Mouse (Mus musculus) MEL (cell line): Measurements from ENCODE around the gene Usp54. TPM values are rescaled to one million over a fixed set of nuclear protein-coding genes. Genes with fewer than 3 reads are reported as not detected.

ENCODE experiments used
- DNase-seq: peaks from one replicate; pipeline ENCODE4 v3.0.0; 2011; ENCODE audit warnings: low read depth, low spot score
- H3K27ac ChIP-seq: 2 replicates; pipeline ENCODE4 v1.5.1; 2012; ENCODE audit warnings: low read depth, mild to moderate bottlenecking, control low read depth, low read length, moderate library complexity; ENCODE audit not compliant: control insufficient read depth
- H3K27me3 ChIP-seq, 2 experiments: fragments of 150-350 bp in 1 of 2; sonication (generic) in 1 of 2; 2 replicates each; pipeline ENCODE4 v1.6.1; 2012; ENCODE audit warnings: low read length in 2 of 2, mild to moderate bottlenecking in 2 of 2, improper control_type of control experiment in 1 of 2, moderate library complexity in 1 of 2; ENCODE audit not compliant: insufficient read depth in 2 of 2, control insufficient read depth in 1 of 2
- H3K36me3 ChIP-seq, 2 experiments: 2 replicates each; pipeline ENCODE4 v1.6.1; 2012 to 2014; ENCODE audit warnings: low read length in 2 of 2, improper control_type of control experiment in 1 of 2, inconsistent platforms in 1 of 2, mild to moderate bottlenecking in 1 of 2; ENCODE audit not compliant: insufficient read depth in 2 of 2, control insufficient read depth in 1 of 2
- H3K4me1 ChIP-seq, 2 experiments: fragments of 150-350 bp in 1 of 2; sonication (generic) in 1 of 2; 2 replicates each; pipeline ENCODE4 v1.6.1; 2012; ENCODE audit warnings: low read length in 2 of 2, improper control_type of control experiment in 1 of 2, mild to moderate bottlenecking in 1 of 2; ENCODE audit not compliant: insufficient read depth in 2 of 2, control insufficient read depth in 1 of 2
- H3K4me3 ChIP-seq, 2 experiments: fragments of 150-350 bp in 1 of 2; sonication (generic) in 1 of 2; 2 replicates each; pipeline ENCODE4 v1.5.1; 2012; ENCODE audit warnings: low read depth in 2 of 2, low read length in 2 of 2, mild to moderate bottlenecking in 2 of 2, moderate library complexity in 2 of 2, control low read depth in 1 of 2, improper control_type of control experiment in 1 of 2; ENCODE audit not compliant: control insufficient read depth in 1 of 2, insufficient read depth in 1 of 2
- H3K79me2 ChIP-seq: 2 replicates; pipeline ENCODE4 v1.6.1; 2012; ENCODE audit warnings: mild to moderate bottlenecking, low read length, moderate library complexity; ENCODE audit not compliant: control insufficient read depth, poor library complexity, insufficient read depth
- H3K9ac ChIP-seq: 2 replicates; pipeline ENCODE4 v1.6.1; 2012; ENCODE audit warnings: low read depth, mild to moderate bottlenecking, control low read depth, low read length, moderate library complexity; ENCODE audit not compliant: control insufficient read depth, poor library complexity, severe bottlenecking
- H3K9me3 ChIP-seq: fragments of 150-350 bp; sonication (generic); replicated peaks from 2 replicates; pipeline ENCODE4 v1.6.1; 2012; ENCODE audit warnings: mild to moderate bottlenecking, low read length, improper control_type of control experiment, moderate library complexity; ENCODE audit not compliant: insufficient read depth
- CHD1 ChIP-seq: IDR thresholded peaks from 2 replicates; pipeline ENCODE4 v1.6.1; 2012; ENCODE audit warnings: low read depth, mild to moderate bottlenecking, inconsistent platforms, low read length, improper control_type of control experiment
- CTCF ChIP-seq, 3 experiments: IDR thresholded peaks in 2 of 3; conservative IDR thresholded peaks in 1 of 3; 2 replicates each; pipeline ENCODE4 v1.5.1; 2011 to 2012; ENCODE audit warnings: low read length in 3 of 3, low read depth in 2 of 3, mild to moderate bottlenecking in 2 of 3, improper control_type of control experiment in 1 of 3, inconsistent platforms in 1 of 3, mixed read lengths in 1 of 3, moderate library complexity in 1 of 3; ENCODE audit not compliant: control insufficient read depth in 1 of 3, insufficient read depth in 1 of 3, poor library complexity in 1 of 3, severe bottlenecking in 1 of 3
- E2F4 ChIP-seq: IDR thresholded peaks from 2 replicates; pipeline ENCODE4 v1.6.1; 2011; ENCODE audit warnings: low read depth, low read length, improper control_type of control experiment, borderline replicate concordance
- ELF1 ChIP-seq: IDR thresholded peaks from 2 replicates; pipeline ENCODE4 v1.6.1; 2014; ENCODE audit warnings: low read depth, mild to moderate bottlenecking, inconsistent platforms, low read length, improper control_type of control experiment, moderate library complexity
- EP300 ChIP-seq, 2 experiments: IDR thresholded peaks; 2 replicates each; pipeline ENCODE4 v1.6.1; 2011; ENCODE audit warnings: improper control_type of control experiment in 2 of 2, low read length in 2 of 2, low read depth in 1 of 2, mild to moderate bottlenecking in 1 of 2
- GABPA ChIP-seq: IDR thresholded peaks from 2 replicates; pipeline ENCODE4 v1.6.1; 2012; ENCODE audit warnings: low read depth, mild to moderate bottlenecking, inconsistent platforms, low read length, improper control_type of control experiment, moderate library complexity
- GATA1 ChIP-seq: IDR thresholded peaks from 2 replicates; pipeline ENCODE4 v1.6.1; 2011; ENCODE audit warnings: low read depth, low read length, improper control_type of control experiment
- HCFC1 ChIP-seq: IDR thresholded peaks from 2 replicates; pipeline ENCODE4 v1.6.1; 2012; ENCODE audit warnings: low read depth, mild to moderate bottlenecking, inconsistent platforms, low read length, improper control_type of control experiment, moderate library complexity
- JUND ChIP-seq: IDR thresholded peaks from 2 replicates; pipeline ENCODE4 v1.6.1; 2011; ENCODE audit warnings: low read depth, mild to moderate bottlenecking, improper control_type of control experiment, low read length
- KAT2A ChIP-seq: conservative IDR thresholded peaks from 2 replicates; pipeline ENCODE4 v1.6.1; 2012; ENCODE audit warnings: low read depth, low read length, improper control_type of control experiment, inconsistent platforms
- MAFK ChIP-seq: IDR thresholded peaks from 2 replicates; pipeline ENCODE4 v1.6.1; 2011; ENCODE audit warnings: low read depth, mild to moderate bottlenecking, low read length, improper control_type of control experiment, borderline replicate concordance
- MAZ ChIP-seq: IDR thresholded peaks from 2 replicates; pipeline ENCODE4 v1.6.1; 2012; ENCODE audit warnings: low read depth, mild to moderate bottlenecking, inconsistent platforms, low read length, improper control_type of control experiment
- MEF2A ChIP-seq: IDR thresholded peaks from 2 replicates; pipeline ENCODE4 v1.6.1; 2014; ENCODE audit warnings: low read depth, mild to moderate bottlenecking, inconsistent platforms, low read length, improper control_type of control experiment; ENCODE audit not compliant: poor library complexity, insufficient replicate concordance, severe bottlenecking; ENCODE audit errors: extremely low read depth
- MXI1 ChIP-seq: IDR thresholded peaks from 2 replicates; pipeline ENCODE4 v1.6.1; 2011; ENCODE audit warnings: mild to moderate bottlenecking, low read depth, low read length, improper control_type of control experiment
- MYC ChIP-seq: IDR thresholded peaks from 2 replicates; pipeline ENCODE4 v1.6.1; 2011; ENCODE audit warnings: low read depth, mild to moderate bottlenecking, low read length, improper control_type of control experiment, moderate library complexity
- NELFE ChIP-seq: IDR thresholded peaks from 2 replicates; pipeline ENCODE4 v1.6.1; 2011; ENCODE audit warnings: low read depth, low read length, improper control_type of control experiment
- NRF1 ChIP-seq: IDR thresholded peaks from 2 replicates; pipeline ENCODE4 v1.6.1; 2014; ENCODE audit warnings: low read depth, mild to moderate bottlenecking, inconsistent platforms, low read length, improper control_type of control experiment, moderate library complexity; ENCODE audit not compliant: poor library complexity, insufficient read depth, severe bottlenecking
- POLR2A ChIP-seq, 2 experiments: IDR thresholded peaks; 2 replicates each; pipeline ENCODE4 v1.6.1; 2011 to 2012; ENCODE audit warnings: low read length in 2 of 2, mild to moderate bottlenecking in 2 of 2, control low read depth in 1 of 2, improper control_type of control experiment in 1 of 2, low read depth in 1 of 2, moderate library complexity in 1 of 2; ENCODE audit not compliant: control insufficient read depth in 1 of 2, insufficient read depth in 1 of 2, poor library complexity in 1 of 2
- POLR2AphosphoS2 ChIP-seq: IDR thresholded peaks from 2 replicates; pipeline ENCODE4 v1.6.1; 2011; ENCODE audit warnings: low read length, improper control_type of control experiment
- RAD21 ChIP-seq: IDR thresholded peaks from 2 replicates; pipeline ENCODE4 v1.6.1; 2011; ENCODE audit warnings: mild to moderate bottlenecking, low read depth, low read length, improper control_type of control experiment
- RCOR1 ChIP-seq: IDR thresholded peaks from 2 replicates; pipeline ENCODE4 v1.6.1; 2012; ENCODE audit warnings: low read depth, mild to moderate bottlenecking, inconsistent platforms, low read length, improper control_type of control experiment
- SIN3A ChIP-seq: IDR thresholded peaks from 2 replicates; pipeline ENCODE4 v1.6.1; 2012; ENCODE audit warnings: low read length, improper control_type of control experiment, inconsistent platforms
- SMC3 ChIP-seq: IDR thresholded peaks from 2 replicates; pipeline ENCODE4 v1.6.1; 2011; ENCODE audit warnings: low read depth, low read length, improper control_type of control experiment
- TAL1 ChIP-seq: IDR thresholded peaks from 2 replicates; pipeline ENCODE4 v1.6.1; 2012; ENCODE audit warnings: mild to moderate bottlenecking, inconsistent platforms, low read length, moderate library complexity, mixed read lengths
- TBP ChIP-seq: IDR thresholded peaks from 2 replicates; pipeline ENCODE4 v1.8.0; 2011; ENCODE audit warnings: low read depth, low read length, improper control_type of control experiment
- UBTF ChIP-seq: IDR thresholded peaks from 2 replicates; pipeline ENCODE4 v1.6.1; 2012; ENCODE audit warnings: low read depth, mild to moderate bottlenecking, inconsistent platforms, low read length, improper control_type of control experiment, moderate library complexity, borderline replicate concordance; ENCODE audit not compliant: insufficient read depth
- USF1 ChIP-seq: IDR thresholded peaks from 2 replicates; pipeline ENCODE4 v1.6.1; 2014; ENCODE audit warnings: low read depth, mild to moderate bottlenecking, inconsistent platforms, low read length, improper control_type of control experiment, moderate library complexity
- USF2 ChIP-seq, 2 experiments: IDR thresholded peaks; 2 replicates each; pipeline ENCODE4 v1.6.1; 2011 to 2012; ENCODE audit warnings: improper control_type of control experiment in 2 of 2, low read length in 2 of 2, borderline replicate concordance in 1 of 2, inconsistent platforms in 1 of 2, low read depth in 1 of 2, mild to moderate bottlenecking in 1 of 2; ENCODE audit not compliant: insufficient read depth in 1 of 2
- ZC3H11A ChIP-seq: IDR thresholded peaks from 2 replicates; pipeline ENCODE4 v1.6.1; 2012; ENCODE audit warnings: low read depth, mild to moderate bottlenecking, inconsistent platforms, low read length, improper control_type of control experiment
- ZKSCAN1 ChIP-seq: IDR thresholded peaks from 2 replicates; pipeline ENCODE4 v1.6.1; 2012; ENCODE audit warnings: low read depth, mild to moderate bottlenecking, inconsistent platforms, low read length, improper control_type of control experiment, moderate library complexity
- ZMIZ1 ChIP-seq: IDR thresholded peaks from 2 replicates; pipeline ENCODE4 v1.6.1; 2012; ENCODE audit warnings: low read depth, mild to moderate bottlenecking, inconsistent platforms, low read length, improper control_type of control experiment, moderate library complexity
- ZNF384 ChIP-seq: IDR thresholded peaks from 2 replicates; pipeline ENCODE4 v1.6.1; 2012; ENCODE audit warnings: low read depth, mild to moderate bottlenecking, inconsistent platforms, low read length, improper control_type of control experiment
- polyA plus RNA-seq, 2 experiments: library from polyadenylated mRNA; stranded (reverse) in 1 of 2; unstranded in 1 of 2; fragments of >175 nt in 1 of 2; fragments of >200 nt in 1 of 2; gene quantifications; 2 replicates each; pipeline versions ENCODE4 v1.2.1 to v1.2.4; 2012; ENCODE audit warnings: low replicate concordance in 2 of 2, low read depth in 1 of 2; ENCODE audit not compliant: insufficient read length in 2 of 2, insufficient read depth in 1 of 2, missing spikeins in 1 of 2
- total RNA-seq: library from RNA; depleted of rRNA; stranded (reverse); fragments of 300-350 nt; gene quantifications from 2 replicates; pipeline ENCODE4 v1.2.3, GENCODE M21; 2012

Gene Usp54
- total and polyA plus RNA-seq, 3 experiments, result 1.5 to 2.6 TPM; not detected in 1

GRCm38 (mm10) chr14:20546415-20546814 lies 94.4 kb downstream of the Usp54 start, which contains the start of gene Ppp3cb (continued):
- TF ChIP-seq MAFK, result no peak
- TF ChIP-seq EP300 (IDR thresholded peaks at IDR 0.05; ENCODE audit: low read depth in 1 of 2, low read length in 2 of 2), result peak; percentile 43 to 47; a peak in 1 of 4 replicates

GRCm38 (mm10) chr14:20545529-20546331 lies 95.1 kb downstream of the Usp54 start:
- Histone ChIP-seq H3K79me2 (peaks cover 28% of the 10 kb centered on the region), H3K36me3 (peaks cover 0 to 37% of the 10 kb centered on the region in 2 experiments; a peak in 2 of 4 replicates), H3K9me3 (no peaks in the 10 kb centered on the region), H3K4me3 (peak overlapping the region; percentile 90 to 97), H3K27ac (peak overlapping the region; percentile 97), H3K27me3 (no peaks in the 10 kb centered on the region), H3K4me1 (peaks cover 11 to 12% of the 10 kb centered on the region in 2 experiments), H3K9ac (peak overlapping the region; percentile 98)
- peak; percentile 90 for DNase-seq
- TF ChIP-seq E2F4, result no peak; the same call in 1 of the 2 replicates
- TF ChIP-seq SIN3A, result no peak; the same call in 1 of the 2 replicates
- TF ChIP-seq EP300 (IDR thresholded peaks at IDR 0.05; ENCODE audit: low read depth in 1 of 2, low read length in 2 of 2), result no peak
- no peak for TF ChIP-seq USF1
- no peak for TF ChIP-seq ZKSCAN1
- no peak; the same call in 1 of the 2 replicates for TF ChIP-seq ZMIZ1
- peak; percentile 59; the same call in 1 of the 2 replicates for TF ChIP-seq POLR2AphosphoS2
- TF ChIP-seq MYC, result no peak
- no peak for TF ChIP-seq HCFC1
- peak; percentile 12; the same call in 1 of the 2 replicates for TF ChIP-seq MAZ
- TF ChIP-seq MEF2A, result no peak
- TF ChIP-seq UBTF, result peak; percentile 98
- no peak; the same call in 1 of the 2 replicates for TF ChIP-seq NRF1
- TF ChIP-seq ZNF384, result no peak
- no peak for TF ChIP-seq TAL1
- no peak for TF ChIP-seq MAFK
- peak; percentile 63 for TF ChIP-seq NELFE
- TF ChIP-seq RAD21, result no peak
- TF ChIP-seq CHD1, result 0 out of 2 replicates have a peak, but pooled peaks have one; percentile 33
- TF ChIP-seq POLR2A (IDR thresholded peaks at IDR 0.05; ENCODE audit: control insufficient read depth in 1 of 2, insufficient read depth in 1 of 2, low read depth in 1 of 2, low read length in 2 of 2, poor library complexity in 1 of 2), result peak; percentile 78 to 98; a peak in 3 of 4 replicates
- TF ChIP-seq ELF1, result no peak
- TF ChIP-seq ZC3H11A, result no peak
- TF ChIP-seq USF2 (IDR thresholded peaks at IDR 0.05; ENCODE audit: borderline replicate concordance in 1 of 2, insufficient read depth in 1 of 2, low read depth in 1 of 2, low read length in 2 of 2), result no peak
- TF ChIP-seq MXI1, result peak; percentile 81; the same call in 1 of the 2 replicates
- no peak for TF ChIP-seq RCOR1
- TF ChIP-seq CTCF (IDR thresholded peaks at IDR 0.05 in 2 of 3, conservative IDR thresholded peaks at IDR 0.05 in 1 of 3; ENCODE audit: control insufficient read depth in 1 of 3, insufficient read depth in 1 of 3, low read depth in 2 of 3, low read length in 3 of 3, poor library complexity in 1 of 3, severe bottlenecking in 1 of 3), result 0 out of 6 replicates have a peak, but pooled peaks of 1 of the 3 experiments have one; percentile 0
- TF ChIP-seq SMC3, result no peak
- no peak for TF ChIP-seq GATA1
- TF ChIP-seq KAT2A, result no peak
- no peak for TF ChIP-seq JUND
- TF ChIP-seq GABPA, result no peak
- TF ChIP-seq TBP, result no peak
